Mouse (Mus musculus) myocyte (in vitro differentiated cells): ENCODE measurements at regions not wholly inside any gene's neighbourhood (a gene's known extent, or its start where the extent isn't known, plus 50 kb on each side); places are given as distances from the start of the nearest gene placed in this dataset.

Experiments used
- MAX ChIP-seq: IDR thresholded peaks from one replicate; pipeline ENCODE4 v1.6.1; 2011; ENCODE audit warnings: low read depth, mild to moderate bottlenecking, control low read depth
- MYOD1 ChIP-seq, 3 experiments: IDR thresholded peaks; one replicate each; pipeline ENCODE4 v1.6.1; 2011; ENCODE audit warnings: control low read depth in 2 of 3, low read depth in 2 of 3, mild to moderate bottlenecking in 2 of 3, moderate library complexity in 1 of 3; ENCODE audit not compliant: insufficient read length in 2 of 3, control insufficient read depth in 1 of 3
- MYOG ChIP-seq, 3 experiments: IDR thresholded peaks; one replicate each; pipeline ENCODE4 v1.6.1; 2011; ENCODE audit warnings: control low read depth in 2 of 3, low read depth in 2 of 3, mild to moderate bottlenecking in 2 of 3; ENCODE audit not compliant: insufficient read length in 2 of 3, control insufficient read depth in 1 of 3, insufficient read depth in 1 of 3
- POLR2A ChIP-seq: IDR thresholded peaks from one replicate; pipeline ENCODE4 v1.6.1; 2011; ENCODE audit warnings: low read depth, mild to moderate bottlenecking, control low read depth, moderate library complexity; ENCODE audit not compliant: insufficient read length
- POLR2AphosphoS2 ChIP-seq: IDR thresholded peaks from one replicate; pipeline ENCODE4 v1.6.1; 2011; ENCODE audit warnings: low read depth, control low read depth; ENCODE audit not compliant: insufficient read length
- REST ChIP-seq: IDR thresholded peaks from one replicate; pipeline ENCODE4 v1.6.1; 2011; ENCODE audit warnings: mild to moderate bottlenecking, control low read depth, moderate library complexity; ENCODE audit not compliant: insufficient read depth, insufficient read length
- TCF12 ChIP-seq: IDR thresholded peaks from one replicate; pipeline ENCODE4 v1.6.1; 2011; ENCODE audit warnings: mild to moderate bottlenecking, control low read depth; ENCODE audit not compliant: poor library complexity, insufficient read depth, severe bottlenecking
- USF1 ChIP-seq: IDR thresholded peaks from one replicate; pipeline ENCODE4 v1.6.1; 2011; ENCODE audit warnings: low read depth, mild to moderate bottlenecking, control low read depth, moderate library complexity

GRCm38 (mm10) chr6:31211616-31212015 is 186.9 kb upstream of the Mkln1 start:
- TF ChIP-seq POLR2A = no peak
- no peak for TF ChIP-seq REST
- TF ChIP-seq TCF12 = no peak
- no peak for TF ChIP-seq MAX
- TF ChIP-seq MYOD1 (IDR thresholded peaks at IDR 0.05; ENCODE audit: control insufficient read depth in 1 of 3, insufficient read length in 2 of 3, low read depth in 2 of 3) = no peak
- TF ChIP-seq MYOG (IDR thresholded peaks at IDR 0.05; ENCODE audit: control insufficient read depth in 1 of 3, insufficient read depth in 1 of 3, insufficient read length in 2 of 3, low read depth in 2 of 3) = no peak
- TF ChIP-seq POLR2AphosphoS2 = no peak
- TF ChIP-seq USF1 = no peak
